Mouse (Mus musculus) bone marrow, adult 2 months (tissue): ENCODE results near the gene Bpi. TPM values are rescaled to one million over a fixed set of nuclear protein-coding genes. Genes with fewer than 3 reads are reported as not detected.

Experiments
- H3K27ac ChIP-seq: fragments of 200-500 bp; 2 replicates; pipeline ENCODE4 v1.5.1; 2012; ENCODE audit warnings: low read depth, mild to moderate bottlenecking, control low read depth, inconsistent platforms, low read length; ENCODE audit not compliant: control insufficient read depth, poor library complexity, insufficient read depth
- H3K4me1 ChIP-seq: fragments of 200-500 bp; 2 replicates; pipeline ENCODE4 v1.6.1; 2011; ENCODE audit warnings: low read length; ENCODE audit not compliant: control insufficient read depth, insufficient read depth
- H3K4me3 ChIP-seq: fragments of 200-500 bp; replicated peaks from 2 replicates; pipeline ENCODE3; 2011; ENCODE audit warnings: mild to moderate bottlenecking, low read depth, low read length, control low read depth; ENCODE audit not compliant: control insufficient read depth
- CTCF ChIP-seq: fragments of 200-500 bp; IDR thresholded peaks from 2 replicates; pipeline ENCODE4 v1.5.1; 2011; ENCODE audit warnings: low read length, control low read depth; ENCODE audit not compliant: control insufficient read depth, insufficient read depth
- POLR2A ChIP-seq: fragments of 200-500 bp; IDR thresholded peaks from 2 replicates; pipeline ENCODE4 v1.6.1; 2011; ENCODE audit warnings: low read depth, mild to moderate bottlenecking, control low read depth, low read length, borderline replicate concordance; ENCODE audit not compliant: control insufficient read depth
- WGBS: fragments of 180-500 bp; shearing (Covaris S2); methylation state at CpG from one replicate; pipeline ENCODE4 v1.1.7; 2018; 5-methylcytosine and 5-hydroxymethylcytosine counted together
- polyA plus RNA-seq: library from polyadenylated mRNA; stranded (reverse); fragments of >200 nt; gene quantifications from 2 replicates; pipeline ENCODE4 v1.2.4, GENCODE M21; 2011; ENCODE audit warnings: low replicate concordance; ENCODE audit not compliant: missing spikeins, insufficient read depth, insufficient read length

Gene Bpi
- polyA plus RNA-seq, 1 experiment: not detected

DNA sequence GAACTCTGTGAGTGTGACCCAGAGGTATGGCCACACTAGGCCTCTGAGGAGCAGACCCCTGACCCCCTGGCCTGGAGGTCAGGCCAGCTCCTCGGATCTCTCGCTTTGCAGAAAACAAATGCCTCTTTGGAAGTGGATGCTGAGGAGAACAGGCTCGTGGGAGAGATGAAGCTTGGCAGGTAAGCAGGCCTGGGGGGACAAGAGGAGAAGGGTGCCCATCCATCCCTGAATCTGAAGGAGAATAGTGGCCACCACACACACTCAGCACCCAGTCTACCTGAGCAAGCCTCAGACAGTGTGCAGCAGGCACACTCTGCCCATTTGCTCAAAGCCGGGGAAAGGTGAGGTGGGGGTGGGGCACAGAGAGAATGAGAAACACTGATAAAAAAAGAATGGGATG, 17.9 kb downstream of the Bpi start:
- WGBS: 84% methylated on average over 4 of the region's 4 CpGs
- TF ChIP-seq POLR2A: no peak
- no peaks in the 10 kb centered on the region for H3K4me1 ChIP-seq
- no peak overlapping the region for H3K27ac ChIP-seq
- no peak overlapping the region for H3K4me3 ChIP-seq

DNA sequence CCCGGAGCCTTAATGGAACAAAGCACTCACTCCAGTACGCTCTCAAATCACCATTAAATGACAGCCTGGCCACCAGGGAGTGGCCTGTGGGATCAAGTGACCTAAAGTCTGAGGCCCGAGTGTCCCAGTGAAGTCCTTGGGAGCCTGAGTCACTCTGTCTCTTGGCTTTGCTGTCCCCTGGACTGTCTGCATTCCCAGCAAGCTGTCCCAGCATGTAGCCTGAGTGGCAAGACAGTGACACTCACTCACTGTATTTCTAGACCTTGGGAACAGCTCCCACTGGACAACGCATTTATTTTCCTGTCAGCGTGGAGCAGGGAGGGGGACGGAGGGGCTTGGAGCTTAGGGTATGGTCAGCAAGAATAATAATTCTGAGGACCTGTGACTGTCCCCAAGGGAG, 18.6 kb downstream of the Bpi start:
- WGBS: 86% methylated on average over 6 of the region's 6 CpGs
- TF ChIP-seq CTCF (no peak), POLR2A (no peak)
- H3K4me3 ChIP-seq: no peak overlapping the region

DNA sequence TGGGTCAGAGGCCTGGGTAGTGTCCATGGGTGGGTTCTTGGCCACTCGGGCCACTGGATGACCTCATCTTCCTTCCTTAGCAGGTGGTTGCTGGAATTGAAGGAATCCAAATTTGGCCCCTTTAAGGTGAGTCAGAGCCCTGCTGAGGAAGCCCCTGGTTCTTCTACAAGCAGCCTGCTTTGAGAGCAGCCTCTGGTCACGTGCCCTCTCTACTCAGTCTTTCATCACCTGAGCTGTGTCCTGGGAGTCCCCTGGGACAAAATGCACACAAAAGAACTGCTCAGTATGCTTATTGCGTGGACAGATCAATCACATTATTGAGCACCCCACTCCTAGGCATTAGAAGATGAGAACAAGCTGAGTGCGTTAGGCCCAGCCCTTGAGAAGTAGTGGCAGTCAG, 19.0 kb downstream of the Bpi start:
- no peak overlapping the region for H3K27ac ChIP-seq
- H3K4me1 ChIP-seq: no peaks in the 10 kb centered on the region
- TF ChIP-seq POLR2A: no peak
- no peak for TF ChIP-seq CTCF
- no peak overlapping the region for H3K4me3 ChIP-seq
- WGBS: 78% methylated on average over 4 of the region's 4 CpGs

More for the DNA sequence above, 18.6 kb downstream of the Bpi start:
- H3K4me1 ChIP-seq: no peaks in the 10 kb centered on the region
- no peak overlapping the region for H3K27ac ChIP-seq

DNA sequence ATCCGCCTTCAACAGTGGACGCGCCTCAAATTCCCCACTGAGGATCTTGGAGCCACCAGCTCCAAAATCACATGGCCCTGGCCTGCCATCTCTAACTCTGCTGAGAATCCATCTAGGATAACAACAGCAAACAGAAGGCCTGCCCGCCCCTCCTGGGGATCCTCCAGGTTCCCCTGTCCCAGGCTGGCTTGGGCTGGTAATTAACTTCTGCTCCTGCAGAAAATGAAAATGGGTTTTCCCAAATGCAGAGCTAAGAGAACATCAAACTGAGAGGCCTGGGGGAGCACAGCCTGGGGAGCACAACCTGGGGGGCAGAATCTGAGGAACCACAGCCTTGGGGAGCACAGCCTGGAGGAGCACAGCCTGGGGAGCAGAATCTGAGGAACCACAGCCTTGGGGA, 21.8 kb downstream of the Bpi start:
- Histone ChIP-seq H3K4me1 (no peaks in the 10 kb centered on the region), H3K27ac (no peak overlapping the region), H3K4me3 (no peak overlapping the region)
- TF ChIP-seq POLR2A (no peak), CTCF (no peak)
- WGBS: 86% methylated on average over 4 of the region's 4 CpGs

DNA sequence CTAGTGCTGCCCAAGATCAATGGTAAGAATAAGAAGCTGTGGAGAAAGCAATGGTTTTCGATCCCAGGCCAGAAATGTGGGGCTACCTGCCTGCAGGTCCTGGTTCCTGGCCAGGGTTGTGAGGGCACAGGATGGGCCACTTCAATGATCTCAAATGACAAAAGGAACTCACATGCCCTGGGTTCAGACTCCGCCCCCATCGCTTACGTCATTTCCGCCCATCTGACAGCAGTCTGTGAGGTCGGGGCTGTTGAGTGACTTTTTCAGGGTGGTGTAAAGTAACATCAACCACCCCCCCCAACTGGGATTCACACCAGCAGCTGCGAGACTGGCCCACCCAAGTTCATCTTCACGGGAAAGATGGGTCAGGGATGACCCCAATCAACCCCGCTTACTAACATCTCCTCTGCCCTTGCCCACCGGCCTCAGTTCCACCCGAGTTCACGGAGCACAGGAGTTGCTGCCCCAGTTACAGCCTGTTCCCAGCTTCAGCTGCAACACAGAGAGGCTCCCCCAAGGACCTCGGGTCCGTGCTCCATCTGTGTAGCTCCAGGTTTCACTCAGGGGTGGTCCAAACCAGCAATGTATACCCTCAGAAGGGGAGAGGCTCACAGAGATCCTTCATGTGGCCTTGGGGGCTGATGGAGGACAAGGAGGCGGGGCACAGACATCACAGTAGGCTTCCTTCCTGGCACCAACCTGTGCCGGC, 23.8 kb downstream of the Bpi start:
- TF ChIP-seq POLR2A (no peak), CTCF (no peak)
- 62% methylated on average over 16 of the region's 16 CpGs for WGBS
- H3K4me1 ChIP-seq: no peaks in the 10 kb centered on the region
- H3K27ac ChIP-seq: no peak overlapping the region
- no peak overlapping the region for H3K4me3 ChIP-seq

DNA sequence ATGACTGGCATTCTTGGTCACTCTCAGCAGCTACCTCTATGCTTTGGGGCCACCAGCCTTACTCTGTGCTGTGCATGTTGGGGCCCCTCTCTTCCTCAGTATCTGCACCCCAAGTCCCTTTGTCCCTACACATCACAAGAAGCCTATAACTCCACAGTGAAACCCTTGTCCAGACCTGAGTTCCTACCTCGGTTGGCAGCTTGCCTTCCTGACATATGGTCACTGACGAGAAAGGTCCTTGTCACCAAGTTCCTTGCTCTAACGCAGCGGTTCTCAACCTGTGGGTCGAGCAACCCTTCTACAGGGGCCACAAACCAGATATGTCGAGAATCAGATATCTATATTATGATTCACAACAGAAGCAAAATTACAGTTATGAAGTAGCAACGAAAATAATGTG, 25.2 kb downstream of the Bpi start:
- H3K4me1 ChIP-seq: no peaks in the 10 kb centered on the region
- 53% methylated on average over 7 of the region's 7 CpGs for WGBS
- TF ChIP-seq CTCF (no peak), POLR2A (no peak)
- H3K27ac ChIP-seq: no peak overlapping the region
- no peak overlapping the region for H3K4me3 ChIP-seq

DNA sequence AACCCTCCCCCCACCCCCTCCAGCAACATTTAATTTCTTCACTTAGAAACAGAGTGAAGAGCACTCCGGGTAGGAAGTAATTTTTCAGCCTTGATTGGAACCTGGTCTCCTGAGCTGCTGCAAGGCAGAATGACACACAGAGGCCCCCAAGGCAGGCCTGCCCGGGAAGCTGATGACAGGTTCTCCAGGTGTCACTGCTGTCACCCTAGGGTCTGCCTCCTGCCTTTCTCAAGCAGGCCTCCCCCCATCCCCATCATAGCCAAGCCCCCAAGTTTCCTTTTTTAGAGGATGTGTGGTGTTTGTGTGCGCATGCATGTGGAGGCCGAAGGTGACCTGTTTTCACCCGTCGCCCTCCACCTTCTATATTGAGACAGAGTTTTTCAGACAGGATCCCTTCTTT, 25.9 kb downstream of the Bpi start:
- no peak for TF ChIP-seq CTCF
- no peak for TF ChIP-seq POLR2A
- H3K4me1 ChIP-seq: no peaks in the 10 kb centered on the region
- 79% methylated on average over 6 of the region's 6 CpGs for WGBS
- H3K27ac ChIP-seq: no peak overlapping the region
- no peak overlapping the region for H3K4me3 ChIP-seq

DNA sequence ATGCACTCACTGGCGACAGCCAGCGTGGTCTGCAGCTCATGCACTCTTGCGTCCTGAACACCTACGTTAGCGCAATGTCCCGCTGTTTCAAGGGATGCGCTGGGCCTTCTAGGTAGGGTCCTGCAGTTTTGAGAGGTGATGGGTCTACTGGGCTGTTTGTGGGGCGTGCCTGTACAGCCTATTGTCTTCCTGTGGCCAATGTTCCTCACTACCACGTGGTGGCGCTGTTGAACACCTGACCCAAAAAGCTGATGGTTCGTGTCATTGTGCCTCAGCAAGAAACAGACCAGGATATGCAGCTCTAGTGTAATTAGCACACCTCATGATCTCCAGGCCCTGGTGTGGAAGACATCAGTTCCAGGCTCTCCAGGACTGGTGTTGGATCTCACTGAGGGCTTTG, 26.7 kb downstream of the Bpi start:
- H3K4me1 ChIP-seq: no peaks in the 10 kb centered on the region
- TF ChIP-seq CTCF (peak; percentile 97), POLR2A (no peak)
- no peak overlapping the region for H3K27ac ChIP-seq
- WGBS: 25% methylated on average over 11 of the region's 11 CpGs
- no peak overlapping the region for H3K4me3 ChIP-seq

DNA sequence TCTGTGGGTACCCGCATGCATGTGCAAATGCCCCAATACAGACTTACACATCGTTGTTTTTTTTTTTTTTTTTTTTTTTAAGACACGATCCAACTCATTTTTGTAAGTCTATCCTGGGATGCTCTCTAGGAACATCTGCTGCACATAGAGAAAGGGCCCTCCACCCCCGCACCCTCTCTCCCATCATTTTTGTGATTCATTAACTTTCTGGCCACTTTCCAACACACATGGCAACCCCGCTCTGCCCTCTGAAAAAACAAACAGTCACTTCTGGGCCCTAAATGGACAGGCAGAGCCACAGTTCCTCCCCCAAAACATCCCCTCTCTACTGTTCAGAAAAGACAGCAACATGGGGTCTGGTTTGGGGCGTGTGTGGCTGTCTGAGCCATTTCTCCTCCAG, 27.8 kb downstream of the Bpi start:
- TF ChIP-seq POLR2A (no peak), CTCF (no peak)
- Histone ChIP-seq H3K4me1 (no peaks in the 10 kb centered on the region), H3K4me3 (no peak overlapping the region), H3K27ac (no peak overlapping the region)
- WGBS: 77% methylated on average over 6 of the region's 6 CpGs
